Mouse (Mus musculus): Measurements from ENCODE around the gene Zfp12. TPM values are rescaled to one million over a fixed set of nuclear protein-coding genes. Genes with fewer than 3 reads are reported as not detected.
"Not testable (repeated sequence)": the region's sequence is repeated elsewhere in the genome, so short reads cannot be mapped to it uniquely, and the experiment has no call there.

The Zfp12 gene
- 22.0 and 23.6 TPM in 2 replicates for polyA plus RNA-seq (2015; fragmentation: Nextera tagmentation; extraction: Ambion mirVana)

DNA sequence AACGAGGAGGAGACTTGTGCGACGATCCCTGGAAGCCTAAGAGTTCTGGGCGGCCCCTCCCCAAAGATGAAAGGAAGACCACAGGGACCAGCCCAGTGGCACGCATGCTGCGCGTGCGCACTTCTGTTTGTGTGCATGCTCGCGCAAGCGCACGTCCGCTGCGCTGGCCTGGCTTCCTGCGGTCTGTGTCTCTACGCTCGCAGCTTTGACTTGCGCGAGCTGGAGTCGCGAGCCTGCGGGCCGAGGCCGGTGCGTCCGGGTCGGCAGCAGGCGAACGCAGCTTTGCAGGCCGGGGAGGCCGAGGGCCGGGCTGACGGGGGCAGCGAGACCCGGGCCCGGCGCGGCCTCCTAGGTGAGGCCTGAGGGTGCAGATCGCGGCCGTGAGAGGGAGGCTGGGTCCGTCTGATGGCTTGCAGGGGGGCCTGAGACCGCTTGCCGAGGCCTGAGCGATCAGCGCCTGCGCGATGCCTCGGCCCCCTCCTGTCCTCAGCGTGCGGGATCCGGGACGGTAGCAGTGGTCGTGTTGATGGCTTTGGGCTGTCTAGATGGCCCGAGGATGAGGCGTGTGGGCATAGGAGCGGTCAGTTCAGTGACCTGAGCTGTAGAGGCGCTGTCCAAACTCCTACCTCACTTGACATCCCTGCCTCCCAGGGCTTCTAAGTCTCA, at the start of gene Zfp12:
TSS of gene Zfp12 (plus strand) at position 136 of the 666 bp plus-strand sequence.
- Histone ChIP-seq H3K27me3 (no peaks in the 10 kb centered on the region), H3K27ac (replicated peaks) (peak within 1 kb of the TSS; percentile 99), H3K4me2 (peak within 1 kb of the TSS; percentile 89), H3K36me3 (peaks cover 31% of the 10 kb centered on the region), H3K9me3 (no peaks in the 10 kb centered on the region), H3K4me3 (peak within 1 kb of the TSS; percentile 87), H3K4me1 (replicated peaks) (peaks cover 25% of the 10 kb centered on the region), H3K9ac (peak within 1 kb of the TSS; percentile 98)
- ATAC-seq (ENCODE audit: low read depth): peak; percentile 97
- WGBS: under 1% methylated on average over 58 of the region's 58 CpGs

DNA sequence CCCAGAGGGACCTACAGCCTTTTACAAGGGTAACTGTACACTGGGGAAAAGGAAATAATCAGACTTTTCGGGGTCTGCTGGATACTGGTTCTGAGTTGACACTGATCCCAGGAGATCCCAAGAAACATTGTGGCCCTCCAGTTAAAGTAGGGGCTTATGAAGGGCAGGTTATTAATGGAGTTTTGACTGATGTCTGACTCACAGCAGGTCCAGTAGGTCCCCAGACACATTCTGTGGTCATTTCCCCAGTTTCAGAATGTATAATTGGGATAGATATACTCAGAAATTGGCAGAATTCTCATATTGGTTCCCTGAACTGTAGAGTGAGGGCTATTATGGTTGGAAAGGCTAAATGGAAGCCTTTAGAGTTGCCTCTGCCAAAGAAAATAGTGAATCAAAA, 46.9 kb upstream of the Zfp12 start:
- H3K36me3 ChIP-seq; H3K9me3 ChIP-seq; H3K4me2 ChIP-seq; H3K27me3 ChIP-seq; H3K4me3 ChIP-seq; H3K27ac ChIP-seq (replicated peaks); ATAC-seq (ENCODE audit: low read depth); H3K9ac ChIP-seq; H3K4me1 ChIP-seq (replicated peaks): not testable (repeated sequence)
- WGBS: 64% methylated on average over 1 of the region's 1 CpGs

DNA sequence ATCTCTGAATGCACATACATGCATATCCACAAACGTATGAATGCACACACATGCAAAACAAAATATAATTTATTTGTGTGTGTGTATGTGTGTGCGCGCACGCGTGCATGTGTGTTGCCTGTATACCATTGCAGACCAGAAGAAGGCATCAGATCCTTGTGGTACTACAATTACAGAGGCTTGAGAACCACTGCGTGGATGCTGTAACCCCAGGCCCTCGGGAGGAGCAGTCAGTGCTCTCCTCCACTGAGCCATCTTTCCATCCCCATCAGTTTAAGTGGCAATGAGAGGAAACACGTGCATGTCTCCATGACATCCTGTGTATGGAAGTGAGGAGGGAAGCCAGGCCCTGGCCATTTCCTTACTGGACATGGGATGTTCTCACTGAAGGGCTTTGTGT, 42.2 kb upstream of the Zfp12 start:
- no peaks in the 10 kb centered on the region for H3K27me3 ChIP-seq
- H3K4me1 ChIP-seq (replicated peaks): no peaks in the 10 kb centered on the region
- H3K4me2 ChIP-seq: no peak overlapping the region
- H3K9me3 ChIP-seq: no peaks in the 10 kb centered on the region
- ATAC-seq (ENCODE audit: low read depth): no peak
- H3K27ac ChIP-seq (replicated peaks): no peak overlapping the region
- no peak overlapping the region for H3K4me3 ChIP-seq
- H3K36me3 ChIP-seq: no peaks in the 10 kb centered on the region
- no peak overlapping the region for H3K9ac ChIP-seq
- WGBS: 93% methylated on average over 8 of the region's 8 CpGs

DNA sequence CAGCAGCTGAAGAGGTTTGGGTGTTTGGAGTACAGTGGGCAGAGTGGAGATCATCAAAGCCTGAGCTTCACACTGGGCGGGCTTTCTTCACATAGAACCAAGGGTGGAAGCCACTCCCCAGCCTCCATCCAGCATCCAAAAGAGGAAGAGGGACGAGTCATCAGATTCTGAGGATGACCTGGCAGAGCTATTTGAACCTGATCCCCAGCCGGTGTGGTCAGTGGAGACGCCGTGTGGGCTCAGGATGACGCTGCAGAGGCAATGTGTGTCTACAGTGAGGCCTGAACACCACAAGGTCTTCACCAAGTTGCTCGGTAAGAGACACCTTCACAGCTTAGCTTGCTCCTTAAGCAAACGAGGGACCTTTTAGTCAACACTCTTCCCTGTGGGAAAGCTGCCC, 40.2 kb upstream of the Zfp12 start:
- not testable (repeated sequence) for H3K27ac ChIP-seq (replicated peaks); H3K4me3 ChIP-seq; H3K9me3 ChIP-seq; H3K4me2 ChIP-seq; H3K27me3 ChIP-seq; H3K9ac ChIP-seq; ATAC-seq (ENCODE audit: low read depth); H3K4me1 ChIP-seq (replicated peaks); H3K36me3 ChIP-seq
- WGBS: 66% methylated on average over 8 of the region's 8 CpGs

DNA sequence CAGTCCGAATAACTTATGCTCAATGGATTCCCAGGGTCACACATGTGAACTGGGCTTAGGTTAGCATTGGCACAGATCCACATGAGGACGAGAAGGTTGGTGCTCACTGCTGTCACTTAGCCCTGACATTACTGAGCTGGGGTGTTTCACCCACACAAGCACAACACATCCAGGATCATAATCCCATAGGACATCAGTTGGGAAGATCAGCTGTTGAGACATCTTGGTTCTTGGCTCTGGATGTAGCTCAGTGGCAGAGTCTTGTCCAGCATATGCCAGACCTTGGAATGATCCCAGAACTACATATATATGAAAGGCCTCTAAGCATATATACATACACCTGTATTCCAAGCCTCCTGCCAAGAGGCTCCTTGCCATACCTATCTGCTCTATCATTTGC, 39.8 kb upstream of the Zfp12 start:
- Histone ChIP-seq H3K9me3 (no peaks in the 10 kb centered on the region), H3K4me3 (no peak overlapping the region), H3K36me3 (no peaks in the 10 kb centered on the region), H3K9ac (no peak overlapping the region), H3K4me1 (replicated peaks) (no peaks in the 10 kb centered on the region), H3K4me2 (no peak overlapping the region), H3K27me3 (no peaks in the 10 kb centered on the region), H3K27ac (replicated peaks) (no peak overlapping the region)
- no peak for ATAC-seq (ENCODE audit: low read depth)
- WGBS: 72% methylated on average over 2 of the region's 2 CpGs

DNA sequence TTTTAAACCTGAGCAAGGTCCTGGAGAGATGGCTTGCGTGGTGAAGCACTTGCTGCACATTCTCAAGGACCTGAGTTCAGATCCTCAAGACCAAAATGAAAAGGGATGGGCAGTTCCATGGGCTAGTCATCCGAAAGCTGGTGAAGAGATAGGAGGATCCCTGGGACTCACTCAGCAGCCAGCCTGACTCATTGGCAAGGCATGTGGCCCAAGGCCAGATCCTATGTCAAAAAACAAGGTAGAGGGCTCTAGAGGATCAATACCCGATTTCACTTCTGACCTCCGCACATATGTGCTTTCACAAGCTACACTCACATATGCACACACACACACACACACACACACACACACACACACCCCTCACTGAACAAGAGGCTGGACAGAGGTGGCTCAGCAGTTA, 38.5 kb upstream of the Zfp12 start:
- Histone ChIP-seq H3K36me3 (no peaks in the 10 kb centered on the region), H3K4me3 (no peak overlapping the region), H3K27ac (replicated peaks) (no peak overlapping the region), H3K4me1 (replicated peaks) (no peaks in the 10 kb centered on the region), H3K27me3 (no peaks in the 10 kb centered on the region), H3K9me3 (no peaks in the 10 kb centered on the region), H3K9ac (no peak overlapping the region), H3K4me2 (no peak overlapping the region)
- WGBS: 82% methylated on average over 4 of the region's 4 CpGs
- ATAC-seq (ENCODE audit: low read depth): no peak

DNA sequence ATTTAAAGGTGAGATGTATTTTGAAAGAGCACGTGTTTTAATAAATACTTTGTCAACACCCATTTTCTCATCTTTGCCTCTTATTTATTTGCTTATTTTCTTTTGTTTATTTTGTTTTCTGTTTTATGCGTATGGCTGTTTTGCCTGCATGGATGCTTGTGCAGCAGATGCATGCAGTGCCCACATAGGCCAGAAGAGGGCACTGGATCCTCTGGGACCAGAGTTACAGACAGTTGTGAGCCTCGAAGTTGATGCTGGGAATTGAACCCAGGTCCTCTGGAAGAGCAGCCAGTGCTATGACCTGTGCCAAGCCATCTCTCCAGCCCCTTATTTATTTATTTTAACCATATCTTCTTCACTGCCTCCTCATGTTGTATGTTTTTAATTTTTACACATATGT, 29.9 kb upstream of the Zfp12 start:
- peaks cover 9% of the 10 kb centered on the region for H3K9me3 ChIP-seq
- H3K27ac ChIP-seq (replicated peaks): no peak overlapping the region
- no peak for ATAC-seq (ENCODE audit: low read depth)
- no peak overlapping the region for H3K4me2 ChIP-seq
- no peak overlapping the region for H3K9ac ChIP-seq
- H3K27me3 ChIP-seq: no peaks in the 10 kb centered on the region
- WGBS: 70% methylated on average over 3 of the region's 3 CpGs
- no peaks in the 10 kb centered on the region for H3K4me1 ChIP-seq (replicated peaks)
- no peak overlapping the region for H3K4me3 ChIP-seq
- no peaks in the 10 kb centered on the region for H3K36me3 ChIP-seq

DNA sequence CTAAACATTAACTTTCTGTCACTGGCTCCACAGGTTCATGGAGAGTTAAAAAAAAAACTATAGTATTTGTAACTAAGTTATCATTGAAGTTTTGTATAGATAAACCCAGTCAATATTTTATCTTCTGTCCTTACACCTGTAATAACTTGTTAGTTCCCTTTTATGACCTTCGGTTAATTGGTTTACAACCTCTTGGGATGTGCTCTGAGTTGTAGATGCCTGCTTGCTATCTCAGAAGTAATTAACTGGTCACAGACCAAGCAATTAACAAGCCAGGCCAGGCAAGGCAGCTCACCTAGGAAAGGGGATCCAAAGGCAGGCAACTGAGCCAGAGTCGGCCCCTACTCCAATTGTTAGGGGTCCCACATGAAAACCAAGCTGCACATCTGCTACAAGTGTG, 21.1 kb upstream of the Zfp12 start:
- Histone ChIP-seq H3K27me3 (no peaks in the 10 kb centered on the region), H3K4me3 (no peak overlapping the region), H3K9me3 (peaks cover 2% of the 10 kb centered on the region), H3K27ac (replicated peaks) (no peak overlapping the region), H3K4me2 (no peak overlapping the region), H3K9ac (no peak overlapping the region), H3K36me3 (no peaks in the 10 kb centered on the region), H3K4me1 (replicated peaks) (no peaks in the 10 kb centered on the region)
- ATAC-seq (ENCODE audit: low read depth): no peak
- 71% methylated on average over 2 of the region's 2 CpGs for WGBS

DNA sequence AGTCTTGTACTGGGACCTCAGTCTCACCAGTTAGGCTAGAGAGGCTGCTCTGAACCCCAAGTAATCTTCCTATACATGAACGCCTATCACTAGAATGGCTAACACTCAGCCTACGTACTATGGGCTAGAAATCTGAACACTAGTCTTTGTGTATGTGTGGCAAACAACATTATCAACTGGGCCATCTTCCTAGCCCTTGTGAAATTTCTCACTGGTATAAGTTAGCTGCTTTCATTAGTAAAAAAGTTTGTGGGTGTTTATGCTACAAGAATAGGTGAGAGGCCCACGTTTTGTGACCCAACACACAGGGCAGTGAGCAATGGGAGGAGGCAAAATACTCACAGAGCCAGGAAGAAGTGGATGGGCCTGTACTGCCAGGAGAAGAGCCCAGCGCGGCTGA, 14.0 kb upstream of the Zfp12 start:
- Histone ChIP-seq H3K4me2 (no peak overlapping the region), H3K9me3 (no peaks in the 10 kb centered on the region), H3K27me3 (no peaks in the 10 kb centered on the region), H3K9ac (no peak overlapping the region), H3K4me3 (no peak overlapping the region), H3K27ac (replicated peaks) (no peak overlapping the region), H3K4me1 (replicated peaks) (no peaks in the 10 kb centered on the region), H3K36me3 (no peaks in the 10 kb centered on the region)
- no peak for ATAC-seq (ENCODE audit: low read depth)
- 70% methylated on average over 5 of the region's 5 CpGs for WGBS

DNA sequence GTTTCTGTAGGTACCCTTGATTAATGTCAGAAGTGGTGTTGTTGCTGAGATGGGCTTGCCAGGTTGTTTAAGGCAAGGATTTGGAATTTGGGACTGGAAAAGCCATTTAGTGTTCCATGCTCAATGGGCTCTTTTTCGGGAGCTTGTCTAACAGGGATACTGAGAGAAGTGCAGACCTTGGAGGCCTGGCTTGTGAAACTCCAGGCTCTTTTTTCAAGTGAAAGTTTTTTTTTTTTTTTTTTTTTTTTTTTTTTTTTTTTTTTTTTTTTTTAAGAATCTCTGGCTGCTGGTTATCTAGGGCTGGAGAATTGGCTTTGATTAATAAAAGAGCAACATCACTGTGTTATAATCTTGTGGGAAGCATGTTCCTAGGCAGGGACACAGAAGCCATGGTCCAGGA, 12.7 kb upstream of the Zfp12 start:
- no peaks in the 10 kb centered on the region for H3K4me1 ChIP-seq (replicated peaks)
- no peak overlapping the region for H3K27ac ChIP-seq (replicated peaks)
- 74% methylated on average over 1 of the region's 1 CpGs for whole genome bisulfite sequencing
- no peak overlapping the region for H3K4me3 ChIP-seq
- H3K27me3 ChIP-seq: no peaks in the 10 kb centered on the region
- ATAC-seq (ENCODE audit: low read depth): no peak
- no peak overlapping the region for H3K9ac ChIP-seq
- H3K9me3 ChIP-seq: no peaks in the 10 kb centered on the region
- H3K4me2 ChIP-seq: no peak overlapping the region
- H3K36me3 ChIP-seq: no peaks in the 10 kb centered on the region

DNA sequence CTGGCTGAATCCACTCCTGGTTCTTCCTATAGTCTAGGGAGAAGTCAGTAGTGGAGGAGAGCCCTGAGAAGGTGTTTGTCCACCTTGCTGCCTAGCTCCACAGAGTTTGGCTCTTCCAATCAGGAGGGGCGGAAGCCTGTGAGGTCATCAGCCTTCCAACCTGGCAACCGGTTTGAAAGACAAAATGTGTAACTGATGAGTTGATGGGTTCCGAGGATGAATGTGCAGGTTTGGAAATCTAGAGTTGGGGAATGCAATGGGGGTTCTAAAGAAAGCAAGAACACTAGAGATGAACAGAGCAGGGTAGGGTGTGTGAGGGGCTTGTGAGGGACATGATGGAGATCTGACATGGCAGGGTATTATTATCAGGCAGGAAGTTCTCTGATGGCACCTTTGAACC, 8.2 kb upstream of the Zfp12 start, which contains the start of gene Spdye4a:
TSS of gene Spdye4a (minus strand) at position 101 of the 400 bp plus-strand sequence.
- Histone ChIP-seq H3K4me1 (replicated peaks) (no peaks in the 10 kb centered on the region), H3K27me3 (no peaks in the 10 kb centered on the region), H3K9me3 (peaks cover 14% of the 10 kb centered on the region), H3K4me2 (no peak within 1 kb of the TSS), H3K4me3 (no peak within 1 kb of the TSS), H3K27ac (replicated peaks) (no peak within 1 kb of the TSS), H3K36me3 (no peaks in the 10 kb centered on the region), H3K9ac (no peak within 1 kb of the TSS)
- 91% methylated on average over 3 of the region's 3 CpGs for WGBS
- no peak for ATAC-seq (ENCODE audit: low read depth)

DNA sequence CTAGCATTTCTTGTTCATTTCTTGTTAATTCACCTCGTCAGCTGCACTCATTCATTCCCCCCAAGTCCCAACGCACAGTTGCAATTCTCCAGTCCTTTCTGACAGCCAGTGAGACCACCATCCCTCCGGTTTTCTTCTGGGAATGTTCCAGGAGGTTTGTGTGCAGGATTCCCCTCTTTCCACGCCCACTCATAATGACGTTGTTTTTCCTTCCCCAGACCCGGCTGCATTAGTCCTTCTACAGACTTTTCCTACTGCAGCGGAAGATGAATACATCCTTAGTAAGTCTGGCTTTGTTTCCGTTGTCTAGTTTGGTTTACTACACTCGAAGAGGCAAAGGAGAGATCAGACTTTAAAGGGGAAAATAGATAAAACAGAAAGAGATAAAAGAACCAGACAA, 1.1 kb downstream of the Zfp12 start:
- ATAC-seq (ENCODE audit: low read depth): no peak
- H3K36me3 ChIP-seq: peaks cover 39% of the 10 kb centered on the region
- no peaks in the 10 kb centered on the region for H3K9me3 ChIP-seq
- H3K4me2 ChIP-seq: peak overlapping the region; percentile 89
- 51% methylated on average over 9 of the region's 9 CpGs for WGBS
- peaks cover 25% of the 10 kb centered on the region for H3K4me1 ChIP-seq (replicated peaks)
- peak overlapping the region; percentile 98 for H3K9ac ChIP-seq
- H3K27ac ChIP-seq (replicated peaks): no peak overlapping the region
- no peaks in the 10 kb centered on the region for H3K27me3 ChIP-seq
- H3K4me3 ChIP-seq: peak overlapping the region; percentile 87

DNA sequence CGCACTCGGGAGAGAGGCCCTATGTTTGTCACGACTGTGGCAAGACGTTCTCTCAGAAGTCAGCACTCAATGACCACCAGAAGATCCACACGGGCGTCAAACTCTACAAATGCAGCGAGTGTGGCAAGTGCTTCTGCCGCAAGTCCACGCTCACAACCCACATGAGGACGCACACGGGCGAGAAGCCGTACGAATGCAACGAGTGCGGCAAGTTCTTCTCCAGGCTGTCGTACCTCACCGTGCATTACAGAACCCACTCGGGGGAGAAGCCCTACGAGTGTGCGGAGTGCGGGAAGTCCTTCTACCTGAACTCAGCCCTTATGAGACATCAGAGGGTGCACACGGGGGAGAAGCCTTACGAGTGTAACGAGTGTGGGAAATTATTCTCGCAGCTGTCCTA, 10.0 kb downstream of the Zfp12 start:
- Histone ChIP-seq H3K27ac (replicated peaks) (no peak overlapping the region), H3K9me3 (no peaks in the 10 kb centered on the region), H3K4me3 (no peak overlapping the region), H3K4me2 (no peak overlapping the region), H3K36me3 (peaks cover 99% of the 10 kb centered on the region), H3K9ac (no peak overlapping the region), H3K4me1 (replicated peaks) (no peaks in the 10 kb centered on the region), H3K27me3 (no peaks in the 10 kb centered on the region)
- WGBS: 97% methylated on average over 26 of the region's 26 CpGs
- ATAC-seq (ENCODE audit: low read depth): no peak

Data from neural tube, embryonic 13.5 days (tissue).